Mouse (Mus musculus) kidney, adult 18-20 months (tissue): Measurements from ENCODE around the gene Itih2.
A peak's percentile ranks its signal among the peaks of the same experiment; 100 is the strongest.

Experiments
- DNase-seq: peaks from one replicate; pipeline ENCODE4 v3.0.0; 2021

The Itih2 gene

GRCm38 (mm10) chr2:10131296-10131695 lies at the start of gene Itih2:
Gene Itih2 (minus strand): TSS chr2:10131396.
- DNase-seq: no peak

DNA sequence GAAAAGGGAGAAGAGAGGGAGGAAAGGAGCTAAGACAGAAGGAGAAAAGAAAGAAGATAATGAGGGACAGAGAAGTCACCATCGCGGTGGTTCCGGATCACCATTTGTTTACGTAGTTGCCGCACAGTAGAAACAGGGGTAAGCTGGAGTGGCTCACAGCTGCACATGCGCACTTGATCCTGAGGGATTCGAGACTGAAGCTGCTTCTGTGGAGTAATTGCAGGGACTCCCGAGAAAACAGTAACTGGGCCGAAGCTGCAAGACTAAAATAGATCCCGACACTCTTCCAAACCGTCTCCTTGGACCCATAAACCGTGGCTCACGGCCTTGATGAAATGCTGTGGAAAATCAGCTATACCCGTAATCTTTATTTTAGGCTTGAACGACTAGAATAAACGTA lies 38.8 kb upstream of the Itih2 start:
- DNase-seq: no peak

DNA sequence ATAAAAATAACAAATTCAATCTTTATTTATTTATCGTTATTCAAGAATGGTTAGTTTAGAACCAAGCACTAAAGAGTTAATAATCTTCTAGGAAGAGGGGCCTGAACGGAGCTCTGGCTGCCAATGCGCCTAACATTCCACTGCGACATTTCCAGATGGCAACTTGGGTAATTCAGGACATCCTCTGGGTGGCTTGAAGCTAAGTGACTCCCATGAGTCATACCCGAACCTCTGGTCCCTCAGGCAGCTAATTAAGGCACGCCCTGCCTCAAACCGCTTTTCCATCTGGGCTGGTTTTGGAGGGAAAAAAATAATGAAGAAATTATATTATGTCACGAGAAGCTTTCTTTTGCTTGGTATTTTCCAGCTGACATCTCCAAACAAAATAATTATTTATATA lies 36.8 kb upstream of the Itih2 start:
- DNase-seq: no peak

- no peak for DNase-seq
These were observed 36.1 kb upstream of the Itih2 start for GRCm38 (mm10) chr2:10167283-10167682.

- DNase-seq: no peak
These were observed 35.4 kb upstream of the Itih2 start for GRCm38 (mm10) chr2:10166635-10167034.

- no peak for DNase-seq
These were observed 30.8 kb upstream of the Itih2 start for GRCm38 (mm10) chr2:10162011-10162410.

DNA sequence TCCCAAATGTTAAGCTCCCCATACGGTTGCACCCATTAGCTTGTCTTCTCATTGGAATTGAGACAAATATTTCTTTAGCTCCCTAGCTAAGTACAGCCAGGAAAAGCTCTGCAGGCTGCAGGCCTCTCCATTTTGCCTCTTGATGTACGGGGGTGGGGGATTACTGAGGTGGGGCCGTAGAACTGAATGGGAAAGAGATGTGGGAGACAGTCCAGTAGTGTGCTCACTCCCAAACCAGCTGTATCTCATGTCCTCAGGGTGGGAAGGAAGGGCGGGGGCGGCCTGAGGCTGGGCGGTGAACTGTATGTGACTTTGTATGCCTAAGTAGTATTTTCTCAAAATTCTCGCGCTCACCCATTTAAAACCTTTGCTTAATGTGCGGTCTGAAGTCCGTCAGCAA lies 26.0 kb upstream of the Itih2 start:
- DNase-seq: no peak

GRCm38 (mm10) chr2:10153201-10154075 lies 22.2 kb upstream of the Itih2 start, which contains the start of gene Itih5:
Gene Itih5 (plus strand): TSS chr2:10153571.
- DNase-seq: peak; percentile 64

DNA sequence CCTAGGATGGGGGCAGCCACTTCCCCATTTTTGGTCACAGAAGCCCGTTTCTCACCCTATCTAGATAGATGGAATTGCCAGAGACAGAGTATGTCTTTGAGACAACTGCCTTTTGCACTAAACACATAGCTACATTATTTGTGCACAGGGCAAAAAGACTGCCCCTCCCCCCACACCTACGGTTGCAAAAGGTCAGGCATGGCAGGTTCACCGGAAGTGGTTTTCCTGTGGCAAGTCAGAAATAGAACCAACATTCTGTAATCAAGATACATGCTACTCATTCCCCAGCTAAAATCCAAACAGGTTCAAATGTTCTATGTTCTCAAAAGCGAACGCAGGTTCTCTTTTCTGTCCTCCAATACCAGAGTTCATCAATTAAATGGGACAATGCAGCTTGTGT lies 21.4 kb upstream of the Itih2 start:
- DNase-seq: no peak

GRCm38 (mm10) chr2:10147176-10147575 lies 16.0 kb upstream of the Itih2 start:
- DNase-seq: no peak

DNA sequence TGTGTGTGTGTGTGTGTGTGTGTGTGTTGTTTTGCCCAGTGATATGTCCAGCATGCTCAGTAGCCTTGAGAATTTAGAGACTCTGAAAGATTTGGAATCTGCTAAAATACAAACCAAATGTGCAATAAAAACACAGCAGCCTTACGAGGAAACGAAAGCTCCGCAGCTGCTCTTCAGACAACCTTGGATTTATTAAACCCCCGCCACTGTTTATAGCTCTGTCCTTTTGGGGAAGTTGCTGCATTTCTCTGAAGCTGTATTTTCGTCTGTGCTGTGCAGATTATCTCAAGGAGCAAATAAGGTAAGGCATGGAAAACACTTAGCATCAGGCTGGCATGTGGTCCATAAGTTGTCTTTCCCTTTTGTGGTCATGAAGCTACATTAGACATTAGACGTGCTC lies 14.3 kb upstream of the Itih2 start:
- no peak for DNase-seq

DNA sequence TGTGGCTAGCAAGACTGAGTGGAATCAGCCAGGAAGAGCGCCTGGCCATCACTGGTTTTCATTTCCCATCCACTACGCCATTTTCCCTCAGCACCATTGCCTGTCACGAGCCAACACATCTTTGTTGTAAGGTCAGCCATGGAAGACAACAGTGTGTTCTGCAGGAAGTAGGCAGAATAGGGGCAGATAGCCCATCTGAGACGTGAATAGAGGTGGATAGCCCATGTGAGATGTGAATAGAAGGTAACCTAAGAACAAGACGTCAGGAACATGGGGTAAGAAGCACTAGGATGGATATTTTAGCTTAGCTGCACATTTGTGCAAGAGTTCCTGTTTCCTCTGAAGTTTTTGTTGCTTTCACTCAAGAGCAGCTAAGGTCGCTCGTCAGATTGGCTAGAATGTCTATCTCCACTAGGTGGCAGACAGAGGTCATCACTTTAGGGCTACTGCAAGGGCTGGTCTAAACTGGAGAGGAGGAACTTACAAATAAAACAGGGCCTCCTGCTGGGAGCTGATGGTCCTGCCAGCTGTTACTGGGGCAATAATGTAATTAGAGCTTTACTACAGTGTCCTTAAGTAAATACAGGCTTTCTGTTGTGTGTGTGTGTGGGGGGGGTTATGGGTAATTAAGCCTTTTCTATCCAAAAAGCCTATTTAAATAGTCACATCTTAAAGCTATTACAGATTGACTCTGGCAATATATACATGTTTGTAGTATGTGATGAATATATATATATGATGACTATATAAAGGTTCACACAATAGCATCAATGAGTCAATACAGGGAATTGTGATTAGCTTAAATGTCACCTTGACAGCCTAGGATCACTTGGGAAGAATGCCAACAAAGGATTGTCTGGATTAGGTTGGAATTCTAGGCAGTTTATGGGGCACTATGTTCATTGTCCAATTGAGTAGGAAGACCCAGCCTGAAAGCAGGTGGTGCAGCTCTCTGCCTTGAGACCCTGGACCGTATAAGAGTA lies 11.6 kb upstream of the Itih2 start:
- DNase-seq: peak; percentile 60

GRCm38 (mm10) chr2:10140456-10140855 lies 9.3 kb upstream of the Itih2 start:
- peak; percentile 66 for DNase-seq

GRCm38 (mm10) chr2:10137320-10137719 lies 6.1 kb upstream of the Itih2 start:
- DNase-seq: no peak

DNA sequence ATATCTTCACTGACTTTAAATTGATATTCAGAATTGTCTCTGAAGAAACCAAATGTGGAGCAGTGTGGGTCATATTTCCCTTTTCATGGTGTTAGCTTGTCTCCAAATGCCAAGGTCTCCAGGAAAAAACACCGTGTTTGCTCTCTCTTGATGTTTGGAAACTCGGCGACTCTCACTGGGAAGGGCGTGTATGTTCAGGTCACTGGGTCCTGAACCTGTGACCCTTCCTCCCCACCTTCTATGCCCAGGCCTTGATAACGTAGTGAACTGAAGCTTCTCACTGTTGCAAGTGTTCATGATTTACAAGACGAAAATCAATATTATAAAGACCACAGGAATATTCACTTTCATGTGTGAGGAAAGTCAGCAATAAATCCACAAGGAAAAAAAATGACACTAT lies 2.7 kb upstream of the Itih2 start:
- no peak for DNase-seq

DNA sequence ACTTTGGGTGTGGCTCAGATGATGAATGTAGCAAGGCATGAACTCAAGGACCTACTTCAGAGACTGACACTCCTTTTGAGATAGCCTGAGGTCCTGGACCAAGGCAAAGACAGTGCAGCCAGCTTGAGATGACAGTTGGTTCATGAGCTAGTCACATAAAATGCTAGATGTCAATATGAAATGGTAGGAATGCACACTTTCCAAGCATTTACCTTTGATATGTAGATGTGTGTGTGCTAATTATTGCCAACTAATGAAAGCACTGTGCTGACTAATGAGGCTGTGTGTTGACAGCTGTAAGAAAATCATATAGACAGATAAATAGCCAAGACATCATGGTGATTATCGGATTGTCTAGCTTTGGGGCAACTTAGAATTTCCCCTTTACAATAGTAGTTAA lies 932 bp upstream of the Itih2 start:
- DNase-seq: no peak

GRCm38 (mm10) chr2:10130341-10130990 lies 730 bp downstream of the Itih2 start:
- DNase-seq: no peak

DNA sequence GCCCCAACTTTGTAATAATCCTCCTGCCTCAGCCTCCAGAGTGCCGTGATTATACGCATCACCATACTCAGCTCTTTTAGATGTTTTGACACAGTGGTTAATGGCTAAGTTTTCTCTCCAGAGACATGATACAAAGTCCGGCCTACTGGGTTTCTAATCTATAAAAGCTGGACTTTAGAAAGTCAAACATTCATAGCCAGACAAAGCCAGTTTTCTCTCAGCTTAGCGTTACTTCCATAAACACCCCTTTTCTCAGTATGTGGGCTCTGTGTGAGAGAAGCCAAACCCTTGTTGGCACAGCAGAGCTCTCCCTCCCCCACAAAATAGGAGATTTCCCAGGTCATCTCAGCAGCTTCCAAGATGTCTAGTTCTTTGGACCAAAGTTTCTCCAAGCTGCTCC lies 2.6 kb downstream of the Itih2 start:
- DNase-seq: no peak

DNA sequence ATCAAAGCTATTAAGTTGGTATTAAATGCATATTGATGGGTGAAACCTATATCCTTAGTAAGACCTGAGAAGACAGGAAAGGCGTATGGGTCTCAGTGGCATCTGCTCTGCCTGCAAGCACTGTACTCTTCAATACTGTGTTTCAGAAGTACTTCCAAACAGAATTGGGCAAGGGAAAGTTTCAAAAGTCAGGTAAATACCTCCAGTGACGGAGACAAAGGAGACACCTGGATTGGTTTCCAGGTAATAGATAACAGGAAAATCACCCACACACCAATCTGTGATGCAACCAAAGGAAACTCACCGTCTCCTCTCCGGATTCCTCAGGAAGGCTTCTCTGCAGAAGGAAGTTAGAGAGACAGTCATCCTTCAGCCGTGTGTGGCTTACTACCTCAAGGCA lies 3.7 kb downstream of the Itih2 start:
- no peak for DNase-seq

DNA sequence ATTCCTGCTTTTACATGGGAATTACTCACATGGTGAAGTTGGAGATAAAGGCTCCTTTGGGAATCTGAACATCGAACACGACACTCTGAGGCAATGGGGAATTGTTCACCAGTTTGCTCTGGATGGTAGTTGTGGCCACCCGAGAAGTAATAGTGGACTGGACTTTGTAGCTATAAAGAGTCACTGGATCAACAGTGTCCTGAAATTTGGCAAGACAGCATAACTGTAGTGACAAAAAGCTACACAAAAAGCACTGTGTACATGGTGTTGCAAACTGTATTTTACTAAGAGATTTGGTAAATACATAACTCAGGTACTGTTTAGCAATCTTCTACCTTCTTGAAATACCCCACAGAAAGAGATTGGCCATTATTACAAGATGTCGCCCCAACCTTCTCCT lies 5.1 kb downstream of the Itih2 start:
- no peak for DNase-seq

- no peak for DNase-seq
These were observed 9.4 kb downstream of the Itih2 start for GRCm38 (mm10) chr2:10121826-10122225.

DNA sequence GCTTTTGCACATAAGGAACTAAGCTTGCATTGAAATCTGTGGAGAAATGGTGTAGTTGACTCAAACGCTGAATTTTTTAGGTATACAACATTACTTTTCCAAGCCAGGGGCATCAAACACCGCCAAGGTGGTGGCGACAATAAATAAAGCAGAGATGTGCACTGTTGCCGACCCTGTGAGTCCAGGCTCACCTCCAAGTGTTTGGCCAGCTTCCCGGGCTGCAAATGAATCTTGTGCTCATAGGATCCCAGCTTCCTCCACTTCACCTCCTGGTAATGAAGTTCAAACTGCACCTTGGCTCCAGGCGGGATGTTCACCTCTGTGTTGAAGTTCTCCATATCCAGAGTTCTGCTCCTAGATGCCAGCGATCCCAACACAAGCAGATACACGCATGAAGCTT lies 11.9 kb downstream of the Itih2 start:
- peak; percentile 18 for DNase-seq

GRCm38 (mm10) chr2:10118751-10119150 lies 12.4 kb downstream of the Itih2 start:
- no peak for DNase-seq
